Mouse (Mus musculus) small intestine, adult 2 months (tissue): ENCODE data around the gene Slc25a31.

Experiments used
- CTCF ChIP-seq: fragments of 200-500 bp; IDR thresholded peaks from 2 replicates; pipeline ENCODE4 v1.5.1; 2012; ENCODE audit warnings: low read depth, mild to moderate bottlenecking, control low read depth, inconsistent platforms, low read length, moderate library complexity, mixed read lengths; ENCODE audit not compliant: insufficient replicate concordance, insufficient read length; ENCODE audit errors: extremely low read depth
- POLR2A ChIP-seq: fragments of 200-500 bp; IDR thresholded peaks from 2 replicates; pipeline ENCODE4 v1.6.1; 2012; ENCODE audit warnings: low read depth, mild to moderate bottlenecking, control low read depth, inconsistent platforms, low read length, moderate library complexity

GRCm38 (mm10) chr3:40673515-40673914 lies 35.1 kb upstream of the Slc25a31 start:
- TF ChIP-seq CTCF (no peak), POLR2A (no peak)
